Mouse (Mus musculus) ES-E14 (cell line): ENCODE data around the gene Mup21. TPM values are rescaled to one million over a fixed set of nuclear protein-coding genes. Genes with fewer than 3 reads are reported as not detected.

ENCODE experiments used
- DNase-seq: peaks from one replicate; pipeline ENCODE4 v3.0.0-alpha.2; 2013; ENCODE audit warnings: low read depth, low spot score
- H3K27ac ChIP-seq: 2 replicates; pipeline ENCODE4 v1.5.1; 2012; ENCODE audit warnings: low read depth, mild to moderate bottlenecking, low read length, moderate library complexity, mixed read lengths; ENCODE audit not compliant: poor library complexity, insufficient read depth, severe bottlenecking
- H3K36me3 ChIP-seq: 2 replicates; pipeline ENCODE4 v1.6.1; 2012; ENCODE audit warnings: mild to moderate bottlenecking, low read length, moderate library complexity, mixed read lengths; ENCODE audit not compliant: control insufficient read depth, poor library complexity, insufficient read depth, severe bottlenecking
- H3K4me1 ChIP-seq, 2 experiments: fragments of 150-350 bp in 1 of 2; sonication (generic) in 1 of 2; 2 replicates each; pipeline ENCODE4 v1.6.1; 2012; ENCODE audit warnings: low read length in 2 of 2, mild to moderate bottlenecking in 1 of 2, mixed read lengths in 1 of 2; ENCODE audit not compliant: control insufficient read depth in 2 of 2, insufficient read depth in 2 of 2, poor library complexity in 1 of 2
- H3K4me3 ChIP-seq, 2 experiments: fragments of 150-350 bp in 1 of 2; sonication (generic) in 1 of 2; 2 replicates each; pipeline ENCODE4 v1.5.1; 2012; ENCODE audit warnings: low read length in 2 of 2, low read depth in 1 of 2, mild to moderate bottlenecking in 1 of 2, mixed read lengths in 1 of 2; ENCODE audit not compliant: insufficient read depth in 1 of 2, poor library complexity in 1 of 2, severe bottlenecking in 1 of 2
- H3K9ac ChIP-seq: 2 replicates; pipeline ENCODE4 v1.6.1; 2012; ENCODE audit warnings: low read depth, mild to moderate bottlenecking, low read length, mixed read lengths; ENCODE audit not compliant: poor library complexity, insufficient read depth, severe bottlenecking
- H3K9me3 ChIP-seq: fragments of 150-350 bp; sonication (generic); 2 replicates; pipeline ENCODE4 v1.6.1; 2012; ENCODE audit warnings: low read depth, mild to moderate bottlenecking, low read length; ENCODE audit not compliant: control insufficient read depth, insufficient read depth
- CHD2 ChIP-seq: IDR thresholded peaks from 2 replicates; pipeline ENCODE4 v1.6.1; 2014; ENCODE audit warnings: mild to moderate bottlenecking, low read depth, low read length, inconsistent platforms
- HCFC1 ChIP-seq: IDR thresholded peaks from 2 replicates; pipeline ENCODE4 v1.6.1; 2012; ENCODE audit warnings: low read length, inconsistent platforms, borderline replicate concordance; ENCODE audit not compliant: insufficient read depth
- MAFK ChIP-seq: IDR thresholded peaks from 2 replicates; pipeline ENCODE4 v1.6.1; 2014; ENCODE audit warnings: mild to moderate bottlenecking, low read depth, low read length, inconsistent platforms; ENCODE audit not compliant: insufficient read depth
- ZC3H11A ChIP-seq: IDR thresholded peaks from 2 replicates; pipeline ENCODE4 v1.6.1; 2012; ENCODE audit warnings: low read depth, mild to moderate bottlenecking, inconsistent platforms, low read length, borderline replicate concordance
- ZNF384 ChIP-seq: IDR thresholded peaks from 2 replicates; pipeline ENCODE4 v1.6.1; 2012; ENCODE audit warnings: low read depth, low read length, inconsistent platforms
- in situ Hi-C, 2 experiments: fragments of 600-800 bp; cut with MboI; formaldehyde crosslinking; loops; one replicate each; pipeline ENCODE4 v1.15.1; 2025; ENCODE audit warnings: low sequenced_read_pairs in 2 of 2, inconsistent platforms in 1 of 2; ENCODE audit not compliant: unreplicated experiment in 2 of 2
- total RNA-seq: library from RNA; depleted of rRNA; stranded (reverse); fragments of 300-350 nt; gene quantifications from 2 replicates; pipeline ENCODE4 v1.2.3, GENCODE M21; 2012; rRNA removed

Gene Mup21
- not detected in 2 replicates for total RNA-seq

GRCm38 (mm10) chr4:62150811-62151210, at the start of gene Mup21:
Mup21 (minus strand) TSS chr4:62150863.
- TF ChIP-seq ZNF384 (no peak), CHD2 (no peak), HCFC1 (no peak), ZC3H11A (no peak), MAFK (no peak)
- in situ Hi-C loops = no loop called here
- Histone ChIP-seq H3K4me1 (no peaks in the 10 kb centered on the region), H3K27ac (no peak within 1 kb of the TSS), H3K4me3 (no peak within 1 kb of the TSS), H3K36me3 (no peaks in the 10 kb centered on the region), H3K9me3 (no peaks in the 10 kb centered on the region), H3K9ac (no peak within 1 kb of the TSS)
- DNase-seq = no peak

GRCm38 (mm10) chr4:62199923-62200529, 49.4 kb upstream of the Mup21 start:
- in situ Hi-C loops = no loop called here
- Histone ChIP-seq H3K36me3 (peaks cover 10% of the 10 kb centered on the region; the same call in 1 of the 2 replicates), H3K27ac (no peak overlapping the region)

GRCm38 (mm10) chr4:62188778-62189177, 38.1 kb upstream of the Mup21 start:
- Histone ChIP-seq H3K27ac (no peak overlapping the region), H3K9ac (no peak overlapping the region), H3K36me3 (peaks cover 3% of the 10 kb centered on the region), H3K4me3 (no peak overlapping the region), H3K4me1 (no peaks in the 10 kb centered on the region), H3K9me3 (no peaks in the 10 kb centered on the region)
- TF ChIP-seq MAFK (no peak), HCFC1 (no peak), ZC3H11A (no peak), CHD2 (no peak), ZNF384 (no peak)
- DNase-seq = peak; percentile 25
- in situ Hi-C loops = no loop called here

More at GRCm38 (mm10) chr4:62199923-62200529, 49.4 kb upstream of the Mup21 start:
- Histone ChIP-seq H3K4me3 (no peak overlapping the region), H3K9ac (no peak overlapping the region), H3K9me3 (peaks cover 2% of the 10 kb centered on the region; the same call in 1 of the 2 replicates), H3K4me1 (no peaks in the 10 kb centered on the region)
- TF ChIP-seq HCFC1 = no peak
- TF ChIP-seq MAFK = no peak
- TF ChIP-seq CHD2 = no peak
- no peak for TF ChIP-seq ZNF384
- no peak for TF ChIP-seq ZC3H11A
- DNase-seq = no peak

- Histone ChIP-seq H3K27ac (no peak overlapping the region), H3K4me1 (no peaks in the 10 kb centered on the region), H3K9me3 (no peaks in the 10 kb centered on the region), H3K4me3 (no peak overlapping the region), H3K36me3 (no peaks in the 10 kb centered on the region), H3K9ac (no peak overlapping the region)
- no peak for TF ChIP-seq MAFK
- TF ChIP-seq ZC3H11A = no peak
- no peak for TF ChIP-seq HCFC1
- TF ChIP-seq ZNF384 = no peak
- TF ChIP-seq CHD2 = no peak
- peak; percentile 34 for DNase-seq
- in situ Hi-C loops = no loop called here
These were observed 26.6 kb upstream of the Mup21 start for GRCm38 (mm10) chr4:62177282-62177681.
